Mouse (Mus musculus) 3134 (cell line): ENCODE measurements at regions not wholly inside any gene's neighbourhood (a gene's known extent, or its start where the extent isn't known, plus 50 kb on each side); places are given as distances from the start of the nearest gene placed in this dataset.

Experiments used
- DNase-seq: peaks from one replicate; pipeline ENCODE4 v3.0.0-alpha.2; 2011; ENCODE audit warnings: low spot score; ENCODE audit not compliant: insufficient read length; ENCODE audit errors: extremely low read depth

GRCm38 (mm10) chr5:44416844-44417589, 190.6 kb upstream of the Tapt1 start:
- DNase-seq: no peak

GRCm38 (mm10) chr5:44414441-44414840, 188.0 kb upstream of the Tapt1 start:
- no peak for DNase-seq

- no peak for DNase-seq
Observed at GRCm38 (mm10) chr5:44403300-44403699, 176.9 kb upstream of the Tapt1 start.

- no peak for DNase-seq
Observed at GRCm38 (mm10) chr5:44400573-44401332, 174.3 kb upstream of the Tapt1 start.

- DNase-seq: no peak
Observed at GRCm38 (mm10) chr5:44387237-44387810, 160.9 kb upstream of the Tapt1 start.

- no peak for DNase-seq
Observed at GRCm38 (mm10) chr5:44386176-44386575, 159.8 kb upstream of the Tapt1 start.

- DNase-seq: no peak
Observed at GRCm38 (mm10) chr5:44383049-44383448, 156.6 kb upstream of the Tapt1 start.

GRCm38 (mm10) chr5:44370006-44370405, 143.6 kb upstream of the Tapt1 start:
- peak; percentile 12 for DNase-seq

GRCm38 (mm10) chr5:44352324-44352723, 125.9 kb upstream of the Tapt1 start:
- no peak for DNase-seq

GRCm38 (mm10) chr5:44341457-44342014, 115.1 kb upstream of the Tapt1 start:
- DNase-seq: no peak

- no peak for DNase-seq
Observed at GRCm38 (mm10) chr5:44338662-44339061, 112.2 kb upstream of the Tapt1 start.

GRCm38 (mm10) chr5:44335756-44336155, 109.3 kb upstream of the Tapt1 start:
- no peak for DNase-seq

GRCm38 (mm10) chr5:44319626-44320025, 93.2 kb upstream of the Tapt1 start:
- DNase-seq: no peak

GRCm38 (mm10) chr5:44306769-44307557, 80.5 kb upstream of the Tapt1 start:
- no peak for DNase-seq

GRCm38 (mm10) chr5:44303886-44304855, 77.7 kb upstream of the Tapt1 start:
- no peak for DNase-seq

GRCm38 (mm10) chr5:44284384-44284783, 58.0 kb upstream of the Tapt1 start:
- DNase-seq: peak; percentile 14
